Mouse (Mus musculus): ENCODE results near the gene Olfr844.

Olfr844 gene

GRCm38 (mm10) chr9:19316047-19316446 lies at the start of gene Olfr844:
TSS of gene Olfr844 (plus strand) at chr9:19316347.
- DNase-seq (ENCODE audit: low read depth), result no peak

- DNase-seq (ENCODE audit: low read depth), result no peak
Observed at GRCm38 (mm10) chr9:19336157-19336556, 20.0 kb downstream of the Olfr844 start, which contains the start of gene Olfr845. TSS of gene Olfr845 (plus strand) at chr9:19336457.

- DNase-seq (ENCODE audit: low read depth), result no peak
Observed at GRCm38 (mm10) chr9:19363905-19364304, 47.8 kb downstream of the Olfr844 start, which contains the start of gene Olfr846. TSS of gene Olfr846 (minus strand) at chr9:19364005.
